ENCODE assay signal across 8 mouse cellular contexts in genomic region chr17:29396821-29397242, GRCm38 (mm10). TPM values are rescaled to one million over a fixed set of nuclear protein-coding genes. Genes with fewer than 3 reads are reported as not detected.
DNase-seq lines count a peak whose midpoint lies in the region; ATAC-seq and TF ChIP-seq lines count a peak whose summit lies in the region.

No protein-coding gene starts in this region.

- no peak overlapping the region for H3K4me3 ChIP-seq in heart, embryonic 11.5 days (ENCODE audit: low read depth, low read length)
- H3K4me3 ChIP-seq in kidney, embryonic 15.5 days (replicated peaks): no peak overlapping the region
- H3K4me3 ChIP-seq in liver, adult 2 months (ENCODE audit: insufficient read depth, low read depth, low read length): no peak overlapping the region

- H3K9me3 ChIP-seq in heart, embryonic 11.5 days (replicated peaks; ENCODE audit: control insufficient read depth, low read length): no peaks in the 10 kb centered on the region
- H3K9me3 ChIP-seq in kidney, embryonic 15.5 days (replicated peaks): no peaks in the 10 kb centered on the region

- WGBS in heart, embryonic 11.5 days (ENCODE audit: insufficient replicate concordance): 20% methylated on average over 6 of the region's 6 CpGs
- WGBS in kidney, embryonic 15.5 days: 18% methylated on average over 6 of the region's 6 CpGs
- 2% methylated on average over 6 of the region's 6 CpGs for WGBS in liver, adult 2 months

- H3K27me3 ChIP-seq in heart, embryonic 11.5 days (ENCODE audit: control insufficient read depth, insufficient read depth, low read length): no peaks in the 10 kb centered on the region
- 0 out of 2 replicates have a peak, but pooled peaks cover 4% of the 10 kb centered on the region for H3K27me3 ChIP-seq in kidney, embryonic 15.5 days
- no peaks in the 10 kb centered on the region for H3K27me3 ChIP-seq in liver, adult 2 months (ENCODE audit: control insufficient read depth, insufficient read depth, low read length)

- no peak overlapping the region for H3K9ac ChIP-seq in heart, embryonic 11.5 days (ENCODE audit: low read depth, low read length)
- H3K9ac ChIP-seq in kidney, embryonic 15.5 days: 0 out of 2 replicates have a peak overlapping the region, but pooled peaks have one; percentile 14
- no peak overlapping the region for H3K9ac ChIP-seq in liver, adult 2 months (ENCODE audit: low read depth, low read length)

- H3K4me2 ChIP-seq in heart, embryonic 11.5 days: peak overlapping the region; percentile 23
- peak overlapping the region; percentile 75; the same call in 1 of the 2 replicates for H3K4me2 ChIP-seq in kidney, embryonic 15.5 days

- TF ChIP-seq CTCF in liver, adult 2 months (IDR thresholded peaks at IDR 0.05; ENCODE audit: low read depth, low read length): peak; percentile 99

- no peak for TF ChIP-seq POLR2A in liver, adult 2 months (IDR thresholded peaks at IDR 0.05; ENCODE audit: extremely low read depth, insufficient read depth, low read length)

- no peaks in the 10 kb centered on the region for H3K79me2 ChIP-seq in liver, adult 2 months (ENCODE audit: control insufficient read depth, insufficient read depth, low read length)

- peak; percentile 84 for ATAC-seq in erythroblast, adult 5-6 weeks (replicated peaks; ENCODE audit: low FRiP score, poor library complexity, severe bottlenecking)
- peak; percentile 44; the same call in 1 of the 2 replicates for ATAC-seq in heart, embryonic 11.5 days (replicated peaks; ENCODE audit: insufficient number of reproducible peaks, low FRiP score, low TSS enrichment)
- ATAC-seq in kidney, embryonic 15.5 days (replicated peaks; ENCODE audit: low FRiP score): peak; percentile 72
- peak; percentile 32 for ATAC-seq in monocyte, adult 5-6 weeks (replicated peaks; ENCODE audit: insufficient number of reproducible peaks, low FRiP score, low TSS enrichment, poor library complexity, severe bottlenecking)

- no peak overlapping the region for H3K27ac ChIP-seq in heart, embryonic 11.5 days (ENCODE audit: low read depth, low read length)
- H3K27ac ChIP-seq in kidney, embryonic 15.5 days: peak overlapping the region; percentile 86
- H3K27ac ChIP-seq in liver, adult 2 months (replicated peaks; ENCODE audit: insufficient read depth, low read depth, low read length): peak overlapping the region; percentile 9; the same call in 1 of the 2 replicates

- peak; percentile 87 for DNase-seq in B cell, adult 2 months
- peak; percentile 91 for DNase-seq in brain, adult 2 months (ENCODE audit: low read depth, low spot score)
- DNase-seq in liver, adult 2 months (ENCODE audit: extremely low read depth, low read depth, low spot score): peak; percentile 99
- DNase-seq in spleen, postnatal 36 days (ENCODE audit: low spot score in 2 of 2): peak; percentile 78 to 82

- peaks cover 32% of the 10 kb centered on the region for H3K4me1 ChIP-seq in heart, embryonic 11.5 days (ENCODE audit: control insufficient read depth, insufficient read depth, low read length)
- peaks cover 42% of the 10 kb centered on the region for H3K4me1 ChIP-seq in kidney, embryonic 15.5 days
- peaks cover 24% of the 10 kb centered on the region for H3K4me1 ChIP-seq in liver, adult 2 months (ENCODE audit: control insufficient read depth, insufficient read depth, low read length)

- no peaks in the 10 kb centered on the region for H3K36me3 ChIP-seq in heart, embryonic 11.5 days (ENCODE audit: control insufficient read depth, insufficient read depth, low read length)
- H3K36me3 ChIP-seq in kidney, embryonic 15.5 days: no peaks in the 10 kb centered on the region
- H3K36me3 ChIP-seq in liver, adult 2 months (ENCODE audit: control insufficient read depth, insufficient read depth, low read length): no peaks in the 10 kb centered on the region

RNA-seq across cellular contexts. Expression of gene Fgd2, which starts 36.1 kb away (rescaled TPM):
- 3.3 TPM in 2 replicates for total RNA-seq in erythroblast, adult 5-6 weeks (2015; ENCODE audit: low replicate concordance)
- total RNA-seq in erythroblast, adult 5-6 weeks (2017; ENCODE audit: low replicate concordance): 2.5 and 4.3 TPM in 2 replicates
- polyA plus RNA-seq in heart, embryonic 11.5 days (2014; fragmentation: Nextera tagmentation; extraction: Ambion mirVana): 1.2 and 2.3 TPM in 2 replicates
- 12.0 and 13.0 TPM in 2 replicates for polyA plus RNA-seq in kidney, embryonic 15.5 days (2015; fragmentation: Nextera tagmentation; extraction: Ambion mirVana)
- total RNA-seq in liver, adult 2 months (2014; rRNA removed): 7.6 and 8.9 TPM in 2 replicates
- 4.0 and 8.8 TPM in 2 replicates for polyA plus RNA-seq in liver, adult 2 months (2012; rRNA removed)
- total RNA-seq in monocyte, adult 5-6 weeks (2017): 76.8 to 91.0 TPM (median 79.1 TPM) in 3 replicates

RNA-seq across cellular contexts. Expression of gene Mtch1, which starts 49.1 kb away (rescaled TPM):
- 19.2 and 28.0 TPM in 2 replicates for total RNA-seq in erythroblast, adult 5-6 weeks (2015; ENCODE audit: low replicate concordance)
- total RNA-seq in erythroblast, adult 5-6 weeks (2017; ENCODE audit: low replicate concordance): 19.1 and 31.1 TPM in 2 replicates
- polyA plus RNA-seq in heart, embryonic 11.5 days (2014; fragmentation: Nextera tagmentation; extraction: Ambion mirVana): 266 and 306 TPM in 2 replicates
- polyA plus RNA-seq in kidney, embryonic 15.5 days (2015; fragmentation: Nextera tagmentation; extraction: Ambion mirVana): 289 and 308 TPM in 2 replicates
- 82.7 and 93.8 TPM in 2 replicates for total RNA-seq in liver, adult 2 months (2014; rRNA removed)
- 136 and 143 TPM in 2 replicates for polyA plus RNA-seq in liver, adult 2 months (2012; rRNA removed)
- total RNA-seq in monocyte, adult 5-6 weeks (2017): 56.3 to 71.0 TPM (median 67.0 TPM) in 3 replicates

Comparison
In these comparisons a context has a peak if more than half of its experiments do, and no peak if none do; other contexts are left out.
1. ATAC-seq: peak in every context shown above with its lines; median percentile 84 in erythroblast, adult 5-6 weeks; 72 in kidney, embryonic 15.5 days; 44 in heart, embryonic 11.5 days; 32 in monocyte, adult 5-6 weeks.